Mouse (Mus musculus): ENCODE measurements around the gene Wnt9b.

The Wnt9b gene

GRCm38 (mm10) chr11:103683667-103684334 is 65.8 kb downstream of the Wnt9b start:
- DNase-seq (ENCODE audit: low spot score), result no peak

Measured in lung, postnatal 25 days (tissue).